Mouse (Mus musculus) kidney, postnatal 10 days (tissue): ENCODE data around the gene Cds2.
A peak's percentile ranks its signal among the peaks of the same experiment; 100 is the strongest.
"Not testable (repeated sequence)": the region's sequence is repeated elsewhere in the genome, so short reads cannot be mapped to it uniquely, and the experiment has no call there.

Source experiments
- DNase-seq: peaks from one replicate; pipeline ENCODE4 v3.0.0; 2021; ENCODE audit warnings: mixed read lengths

Gene Cds2

GRCm38 (mm10) chr2:132293694-132294450 is 30.9 kb downstream of the Cds2 start:
- DNase-seq: no peak

GRCm38 (mm10) chr2:132298250-132298649 is 35.3 kb downstream of the Cds2 start:
- no peak for DNase-seq

DNA sequence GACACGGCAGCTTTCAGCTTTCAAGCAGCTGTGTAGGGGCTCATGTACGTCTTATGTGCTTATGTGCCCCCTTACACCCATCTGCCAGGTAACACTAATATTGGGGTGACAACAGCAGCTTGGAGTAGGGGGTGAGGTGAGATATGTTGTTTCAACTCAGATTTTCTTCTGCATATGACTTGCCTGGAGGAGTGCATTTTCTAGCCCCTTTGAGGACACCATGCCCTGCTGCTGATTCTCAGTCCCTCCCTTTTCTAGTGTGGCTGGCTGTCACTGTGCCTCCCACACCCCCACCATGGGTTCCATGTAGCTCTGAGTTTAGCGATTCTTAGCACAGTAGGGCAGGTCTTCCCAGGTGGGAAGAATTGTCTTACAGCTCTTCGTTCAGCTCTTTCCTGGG is 38.5 kb downstream of the Cds2 start:
- no peak for DNase-seq

GRCm38 (mm10) chr2:132305165-132305564 is 42.2 kb downstream of the Cds2 start:
- no peak for DNase-seq

- no peak for DNase-seq
These were observed 43.0 kb downstream of the Cds2 start for GRCm38 (mm10) chr2:132305988-132306387.

DNA sequence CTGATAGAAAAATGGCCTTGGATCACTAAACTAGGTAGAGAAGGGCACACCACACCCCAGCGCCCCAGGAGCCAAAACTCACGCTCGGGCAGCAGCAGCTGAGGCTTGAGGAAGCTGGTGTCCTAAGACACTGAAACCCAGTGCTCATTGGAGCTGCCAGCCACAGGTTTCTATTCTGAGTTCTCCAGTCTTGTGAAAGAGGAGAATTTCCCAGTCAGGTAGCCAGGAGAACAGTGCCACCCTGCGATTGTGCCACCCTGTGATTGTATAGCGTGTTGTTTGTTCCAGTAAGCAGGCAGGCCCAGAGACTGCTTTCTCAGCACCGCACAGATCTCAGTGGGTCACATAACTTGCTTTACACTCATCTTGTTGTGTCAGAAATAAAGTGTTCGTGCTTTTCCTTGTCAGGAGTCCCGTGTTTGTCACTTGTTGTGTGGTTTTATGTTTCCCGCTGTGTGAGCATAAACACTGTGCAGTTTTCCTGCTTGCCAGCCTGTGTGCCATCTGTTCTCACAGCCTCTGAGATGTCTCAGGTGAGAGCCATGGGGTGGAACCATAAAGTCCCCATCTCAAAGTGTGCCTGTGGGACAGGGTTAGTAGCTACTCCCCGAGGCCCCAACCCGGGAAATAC is 44.4 kb downstream of the Cds2 start:
- DNase-seq: no peak

GRCm38 (mm10) chr2:132308829-132309228 is 45.9 kb downstream of the Cds2 start:
- DNase-seq: no peak

DNA sequence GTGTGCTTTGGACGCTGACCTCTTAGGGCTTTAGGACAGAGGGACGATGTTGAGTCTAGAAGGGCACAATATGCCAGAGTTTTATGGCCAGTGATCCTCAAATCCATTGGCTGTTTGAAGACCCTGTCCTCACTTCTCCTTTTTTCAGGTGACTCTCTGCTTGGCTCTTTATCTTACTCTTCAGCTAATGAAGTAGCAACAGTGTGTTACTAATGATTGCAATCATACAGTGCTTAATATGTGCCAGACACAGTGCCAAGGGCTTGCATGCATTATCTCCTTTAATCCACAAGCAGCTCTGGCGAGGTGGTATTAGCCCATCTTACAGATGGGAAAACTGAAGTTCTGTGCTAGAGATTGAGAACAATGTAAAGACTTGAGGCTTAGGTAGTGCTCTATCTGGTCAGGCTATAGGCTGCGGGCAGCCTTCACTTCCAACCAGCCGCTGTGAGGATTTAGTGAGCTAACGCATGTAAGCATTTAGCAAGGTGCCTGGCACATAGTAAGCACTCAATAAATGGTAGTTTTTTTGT is 46.5 kb downstream of the Cds2 start:
- DNase-seq: no peak

DNA sequence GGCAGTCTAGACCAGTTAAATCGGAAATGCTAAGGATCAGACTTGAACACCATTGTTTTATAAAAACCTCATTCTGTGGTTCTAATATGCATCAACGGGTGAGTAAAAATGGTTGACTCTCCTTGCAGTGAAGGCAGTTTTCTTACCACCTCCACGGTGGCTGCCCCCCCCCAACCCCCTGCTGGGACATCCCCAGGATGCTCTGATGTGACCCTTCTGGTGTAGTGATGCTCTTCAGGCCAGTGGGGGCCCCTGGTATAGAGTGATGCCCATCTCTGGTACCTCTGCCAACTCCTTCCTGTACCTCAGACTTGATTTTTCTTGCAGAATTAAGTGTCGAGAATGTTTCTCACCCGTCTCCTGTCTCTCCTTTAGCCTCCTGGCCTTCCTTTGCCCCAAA is 49.7 kb downstream of the Cds2 start:
- no peak for DNase-seq

DNA sequence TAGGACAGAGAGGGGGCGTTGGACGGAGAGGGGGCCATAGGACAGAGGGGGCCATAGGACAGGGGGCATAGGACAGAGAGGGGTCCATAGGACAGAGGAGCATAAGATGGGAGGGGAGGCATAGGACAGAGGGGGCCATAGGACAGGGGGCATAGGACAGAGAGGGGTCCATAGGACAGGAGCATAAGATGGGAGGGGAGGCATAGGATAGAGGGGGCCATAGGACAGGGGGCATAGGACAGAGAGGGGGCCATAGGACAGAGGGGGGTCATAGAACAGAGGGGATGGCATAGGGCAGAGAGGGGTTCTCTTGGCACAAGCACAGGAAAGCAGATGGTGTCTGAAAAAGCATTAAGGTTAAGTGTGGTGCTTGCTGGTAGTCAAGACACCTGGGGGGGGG is 50.6 kb downstream of the Cds2 start:
- no peak for DNase-seq

DNA sequence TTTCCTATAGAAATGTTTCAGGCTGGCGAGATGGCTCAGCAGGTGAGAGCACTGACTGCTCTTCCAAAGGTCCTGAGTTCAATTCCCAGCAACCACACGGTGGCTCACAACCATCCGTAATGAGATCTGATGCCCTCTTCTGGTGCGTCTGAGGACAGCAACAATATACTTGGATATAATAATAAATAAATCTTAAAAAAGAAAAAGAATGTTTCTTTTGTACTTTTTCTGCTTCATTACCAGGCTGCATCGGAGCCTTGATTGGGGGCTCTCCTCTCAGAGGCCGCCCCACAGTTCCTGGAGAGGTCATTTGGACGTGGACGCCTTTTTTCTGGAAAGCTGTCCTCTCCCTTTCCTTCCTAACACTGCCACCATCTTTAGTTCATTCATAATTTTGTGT is 51.1 kb downstream of the Cds2 start:
- DNase-seq: not testable (repeated sequence)

- DNase-seq: peak; percentile 77
These were observed 53.3 kb downstream of the Cds2 start for GRCm38 (mm10) chr2:132316041-132316808.

- DNase-seq: no peak
These were observed 54.2 kb downstream of the Cds2 start for GRCm38 (mm10) chr2:132317178-132317577.

DNA sequence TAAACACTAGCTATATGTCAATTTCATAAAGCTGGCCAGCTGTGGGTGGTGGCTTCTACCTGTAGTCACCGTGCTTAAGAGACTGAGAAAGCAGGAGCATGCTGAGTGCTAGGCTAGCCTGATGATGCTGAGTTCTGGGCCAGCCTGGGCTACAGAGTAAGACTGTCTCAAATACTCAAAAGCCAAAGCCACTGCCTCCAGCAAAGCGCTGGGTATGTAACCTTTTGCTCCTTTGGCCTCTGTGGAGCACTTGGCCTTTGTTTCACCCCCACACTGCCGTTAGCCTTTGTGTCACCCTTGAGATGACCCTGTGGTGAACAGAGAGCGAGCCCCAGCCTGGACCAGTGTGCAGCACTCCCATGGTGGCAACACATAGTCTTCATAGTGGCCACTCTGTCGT is 57.6 kb downstream of the Cds2 start:
- no peak for DNase-seq

GRCm38 (mm10) chr2:132323541-132323940 is 60.6 kb downstream of the Cds2 start:
- no peak for DNase-seq

DNA sequence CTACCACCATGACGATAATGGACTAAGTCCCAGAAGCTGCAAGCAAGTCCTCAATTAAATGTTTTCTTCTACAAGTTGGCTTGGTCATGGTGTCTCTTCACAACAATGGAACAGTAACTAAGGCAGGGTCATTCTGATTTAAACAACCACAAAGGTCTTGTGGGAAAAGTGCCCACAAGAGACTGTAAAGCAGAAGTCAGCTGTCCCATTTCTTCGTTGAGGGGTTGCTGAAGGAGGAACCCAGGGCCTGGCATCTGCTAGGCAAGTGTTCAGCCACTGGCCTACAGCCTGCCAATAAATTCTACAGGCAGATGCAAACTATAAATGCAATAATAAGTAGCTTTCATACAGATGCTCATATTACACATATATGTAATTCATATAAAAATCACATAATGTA is 74.3 kb downstream of the Cds2 start:
- DNase-seq: no peak

DNA sequence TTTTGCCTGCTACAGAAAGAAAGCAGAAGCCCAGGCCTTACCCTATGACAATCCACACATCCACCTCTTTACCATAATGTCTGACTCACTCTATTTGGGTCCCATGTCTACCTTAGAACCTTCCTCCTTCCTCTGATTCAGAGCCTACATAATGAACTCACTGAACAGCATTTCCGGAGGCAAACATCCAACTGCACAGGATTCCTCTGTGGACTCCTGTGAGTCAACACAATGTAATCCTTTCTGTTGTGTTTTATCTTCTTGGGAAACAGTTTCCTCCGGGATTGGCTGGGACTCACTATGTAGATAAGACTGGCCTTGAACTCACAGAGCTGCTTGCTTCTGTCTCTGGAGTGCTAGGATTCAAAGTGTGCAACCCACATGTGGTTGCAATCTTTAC is 77.4 kb downstream of the Cds2 start:
- DNase-seq: no peak

- no peak for DNase-seq
These were observed 78.3 kb downstream of the Cds2 start for GRCm38 (mm10) chr2:132341293-132341692.

DNA sequence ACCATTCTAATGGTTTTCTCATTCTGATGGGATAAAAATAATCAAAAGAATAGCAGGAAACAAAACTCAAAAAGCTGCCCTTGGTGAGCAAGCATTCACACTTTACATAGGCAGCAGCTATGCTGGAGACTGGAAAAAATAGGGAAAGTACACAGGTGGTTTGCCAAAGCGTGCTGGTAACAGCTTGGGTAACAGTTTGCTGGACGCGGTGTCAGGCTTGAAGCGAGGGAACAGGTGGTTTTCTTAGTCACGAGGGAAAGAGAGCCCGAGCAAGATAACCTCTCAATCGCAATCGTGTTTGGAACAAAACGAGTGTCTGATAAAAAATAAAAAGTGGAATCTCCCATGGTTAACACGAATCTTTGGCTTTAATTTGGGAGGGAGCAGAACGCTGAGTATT is 80.9 kb downstream of the Cds2 start:
- DNase-seq: no peak
